Mouse (Mus musculus) forebrain, embryonic 10.5 days (tissue): ENCODE data around the gene Vps13d. TPM values are rescaled to one million over a fixed set of nuclear protein-coding genes. Genes with fewer than 3 reads are reported as not detected.

Experiments used
- DNase-seq: peaks from one replicate; pipeline ENCODE4 v3.0.0-alpha.2; 2017; ENCODE audit warnings: low spot score; ENCODE audit errors: extremely low spot score
- H3K27ac ChIP-seq: fragments of 300-500 bp; sonication (generic); 2 replicates; pipeline ENCODE4 v1.5.1; 2016; ENCODE audit warnings: mild to moderate bottlenecking
- H3K27me3 ChIP-seq: fragments of 300-500 bp; sonication (generic); 2 replicates; pipeline ENCODE4 v1.6.1; 2016; ENCODE audit warnings: mild to moderate bottlenecking; ENCODE audit not compliant: poor library complexity, severe bottlenecking
- H3K36me3 ChIP-seq: fragments of 300-500 bp; sonication (generic); replicated peaks from 2 replicates; pipeline ENCODE4 v1.6.1; 2016; ENCODE audit warnings: mild to moderate bottlenecking, moderate library complexity
- H3K4me1 ChIP-seq: fragments of 300-500 bp; sonication (generic); 2 replicates; pipeline ENCODE4 v1.6.1; 2016
- H3K4me3 ChIP-seq: fragments of 300-500 bp; sonication (generic); 2 replicates; pipeline ENCODE4 v1.5.1; 2016; ENCODE audit warnings: mild to moderate bottlenecking, moderate library complexity
- H3K9me3 ChIP-seq: fragments of 300-500 bp; sonication (generic); 2 replicates; pipeline ENCODE4 v1.6.1; 2016; ENCODE audit warnings: mild to moderate bottlenecking, moderate library complexity
- WGBS: fragments of 180-500 bp; shearing (Covaris S2); methylation state at CpG from one replicate; pipeline ENCODE4 v1.1.7; 2016; 5-methylcytosine and 5-hydroxymethylcytosine counted together
- polyA plus RNA-seq: library from polyadenylated mRNA; unstranded; fragments of >200 nt; fragmentation: Nextera tagmentation; extraction: Ambion mirVana; gene quantifications from 2 replicates; pipeline ENCODE4 v1.2.1, GENCODE M21; 2016

Gene Vps13d
- polyA plus RNA-seq, 1 experiment from 2014 or later: 5.8 TPM

- 90% methylated on average over 4 of the region's 4 CpGs for WGBS
- Histone ChIP-seq H3K36me3 (peaks cover 69% of the 10 kb centered on the region), H3K4me3 (no peak overlapping the region), H3K27ac (no peak overlapping the region), H3K27me3 (no peaks in the 10 kb centered on the region), H3K4me1 (no peaks in the 10 kb centered on the region), H3K9me3 (no peaks in the 10 kb centered on the region)
- no peak for DNase-seq
Observed at GRCm38 (mm10) chr4:145125463-145126220, 69.2 kb downstream of the Vps13d start.

GRCm38 (mm10) chr4:145124419-145124818 is 70.4 kb downstream of the Vps13d start:
- no peak overlapping the region for H3K27ac ChIP-seq
- no peaks in the 10 kb centered on the region for H3K27me3 ChIP-seq
- no peaks in the 10 kb centered on the region for H3K4me1 ChIP-seq
- peaks cover 70% of the 10 kb centered on the region for H3K36me3 ChIP-seq
- H3K4me3 ChIP-seq: no peak overlapping the region
- no peaks in the 10 kb centered on the region for H3K9me3 ChIP-seq
- DNase-seq: no peak
- WGBS: 86% methylated on average over 4 of the region's 4 CpGs

GRCm38 (mm10) chr4:145111641-145112040 is 83.2 kb downstream of the Vps13d start:
- Histone ChIP-seq H3K9me3 (no peaks in the 10 kb centered on the region), H3K27me3 (no peaks in the 10 kb centered on the region), H3K27ac (no peak overlapping the region), H3K4me3 (no peak overlapping the region), H3K36me3 (peaks cover 74% of the 10 kb centered on the region), H3K4me1 (0 out of 2 replicates have a peak, but pooled peaks cover 3% of the 10 kb centered on the region)
- WGBS: 61% methylated on average over 4 of the region's 4 CpGs
- no peak for DNase-seq

- Histone ChIP-seq H3K4me1 (0 out of 2 replicates have a peak, but pooled peaks cover 3% of the 10 kb centered on the region), H3K36me3 (peaks cover 74% of the 10 kb centered on the region), H3K4me3 (no peak overlapping the region), H3K9me3 (no peaks in the 10 kb centered on the region), H3K27me3 (no peaks in the 10 kb centered on the region), H3K27ac (no peak overlapping the region; the same call in 1 of the 2 replicates)
- DNase-seq: no peak
- 89% methylated on average over 6 of the region's 6 CpGs for WGBS
Observed at GRCm38 (mm10) chr4:145110736-145111135, 84.1 kb downstream of the Vps13d start.

GRCm38 (mm10) chr4:145106796-145107195 is 88.0 kb downstream of the Vps13d start:
- Histone ChIP-seq H3K36me3 (peaks cover 67% of the 10 kb centered on the region), H3K9me3 (no peaks in the 10 kb centered on the region), H3K4me3 (no peak overlapping the region), H3K4me1 (peaks cover 10% of the 10 kb centered on the region; the same call in 1 of the 2 replicates), H3K27me3 (no peaks in the 10 kb centered on the region), H3K27ac (no peak overlapping the region)
- no peak for DNase-seq
- WGBS: 95% methylated on average over 6 of the region's 6 CpGs

- 65% methylated on average over 6 of the region's 6 CpGs for WGBS
- H3K36me3 ChIP-seq: peaks cover 58% of the 10 kb centered on the region
- no peak for DNase-seq
- peaks cover 7% of the 10 kb centered on the region; the same call in 1 of the 2 replicates for H3K4me1 ChIP-seq
- H3K27ac ChIP-seq: no peak overlapping the region
- H3K27me3 ChIP-seq: no peaks in the 10 kb centered on the region
- no peak overlapping the region for H3K4me3 ChIP-seq
- no peaks in the 10 kb centered on the region for H3K9me3 ChIP-seq
Observed at GRCm38 (mm10) chr4:145105319-145105718, 89.5 kb downstream of the Vps13d start.

DNA sequence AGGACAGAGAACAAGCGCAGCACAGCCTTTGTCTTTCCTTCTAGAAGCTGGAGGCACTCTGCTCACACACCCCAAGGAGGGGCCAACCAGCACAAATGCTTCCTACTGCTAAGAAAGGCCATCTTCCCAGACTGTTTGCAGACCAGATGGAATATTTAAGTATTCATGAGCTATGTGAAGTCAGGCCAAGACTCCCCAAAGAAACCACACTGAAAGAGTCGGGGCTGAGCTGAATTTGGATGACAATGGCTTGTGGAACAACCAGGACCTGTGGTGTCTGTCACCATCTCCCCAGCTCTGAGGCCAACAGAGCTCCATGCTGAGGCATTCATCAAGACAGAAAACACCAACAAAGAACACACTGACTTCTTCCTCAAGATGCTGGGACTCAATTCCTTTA is 89.9 kb downstream of the Vps13d start:
- DNase-seq: no peak
- Histone ChIP-seq H3K9me3 (no peaks in the 10 kb centered on the region), H3K4me3 (no peak overlapping the region), H3K4me1 (peaks cover 7% of the 10 kb centered on the region; the same call in 1 of the 2 replicates), H3K27me3 (no peaks in the 10 kb centered on the region), H3K36me3 (peaks cover 55% of the 10 kb centered on the region), H3K27ac (no peak overlapping the region)
- WGBS: 36% methylated on average over 2 of the region's 2 CpGs

DNA sequence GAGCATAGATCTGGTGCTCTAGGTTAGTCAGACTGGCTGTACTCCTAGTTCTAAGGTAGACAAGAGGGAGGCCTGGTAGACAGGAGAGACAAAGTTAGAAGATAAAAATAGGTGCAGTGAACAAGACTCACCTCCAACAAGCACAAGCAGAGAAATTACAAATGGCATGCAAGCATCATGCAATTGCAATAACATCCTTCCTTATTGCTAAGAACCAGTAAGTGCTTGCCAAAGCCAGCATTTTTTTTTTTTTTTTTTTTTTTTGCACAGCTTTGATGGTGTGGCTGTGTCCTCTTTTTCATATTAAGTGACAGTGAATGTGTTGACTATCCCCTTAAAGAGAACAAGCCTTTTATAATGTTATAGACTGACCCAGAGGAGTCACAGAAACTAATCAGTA is 91.2 kb downstream of the Vps13d start:
- Histone ChIP-seq H3K4me1 (peaks cover 7% of the 10 kb centered on the region; the same call in 1 of the 2 replicates), H3K4me3 (no peak overlapping the region), H3K9me3 (no peaks in the 10 kb centered on the region), H3K27me3 (no peaks in the 10 kb centered on the region), H3K27ac (no peak overlapping the region), H3K36me3 (peaks cover 60% of the 10 kb centered on the region)
- no peak for DNase-seq

DNA sequence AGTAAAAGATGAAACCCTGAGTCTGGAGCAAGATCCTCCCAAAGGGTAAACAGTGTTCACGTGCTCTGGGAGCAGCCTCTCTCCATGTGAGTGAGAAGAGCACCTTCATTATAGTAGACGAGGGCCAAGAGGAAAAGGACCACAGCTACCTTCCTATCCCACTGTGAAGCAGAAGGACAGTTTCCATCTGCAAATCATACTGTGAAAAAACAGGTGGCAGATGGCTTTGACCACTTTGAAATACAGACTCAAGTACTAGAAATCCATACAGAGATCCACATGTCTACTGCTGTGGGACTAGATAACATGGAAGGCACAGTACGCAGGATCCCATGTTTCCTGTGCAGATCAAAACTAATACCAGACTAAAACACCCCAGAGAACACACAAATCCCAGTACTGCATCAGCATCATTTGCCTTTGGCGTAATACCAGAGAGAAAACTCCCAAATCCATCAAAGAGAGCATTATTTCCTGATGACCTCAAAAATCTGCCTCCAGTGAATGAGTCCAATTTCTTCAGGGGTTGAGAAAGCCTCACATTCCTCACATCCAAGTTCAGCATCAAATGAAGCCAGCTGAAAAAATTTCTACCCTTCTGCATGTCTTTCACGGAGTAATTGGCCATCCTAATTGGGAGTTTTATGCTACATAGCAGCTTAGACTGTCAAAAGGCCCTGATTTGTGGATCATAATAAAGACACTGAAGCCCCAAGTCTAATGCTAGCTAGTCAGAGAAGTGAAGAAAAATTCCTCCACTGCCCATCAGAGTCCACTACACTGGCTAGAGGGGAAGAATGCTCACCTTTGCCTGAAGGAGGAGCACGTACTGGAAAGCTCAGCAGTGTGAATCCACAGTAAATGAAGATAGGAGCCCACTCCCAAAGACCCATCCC is 92.7 kb downstream of the Vps13d start:
- Histone ChIP-seq H3K27me3 (no peaks in the 10 kb centered on the region), H3K36me3 (peaks cover 63% of the 10 kb centered on the region), H3K4me1 (peaks cover 7% of the 10 kb centered on the region; the same call in 1 of the 2 replicates), H3K9me3 (no peaks in the 10 kb centered on the region), H3K27ac (no peak overlapping the region), H3K4me3 (no peak overlapping the region)
- WGBS: 78% methylated on average over 6 of the region's 6 CpGs
- no peak for DNase-seq

DNA sequence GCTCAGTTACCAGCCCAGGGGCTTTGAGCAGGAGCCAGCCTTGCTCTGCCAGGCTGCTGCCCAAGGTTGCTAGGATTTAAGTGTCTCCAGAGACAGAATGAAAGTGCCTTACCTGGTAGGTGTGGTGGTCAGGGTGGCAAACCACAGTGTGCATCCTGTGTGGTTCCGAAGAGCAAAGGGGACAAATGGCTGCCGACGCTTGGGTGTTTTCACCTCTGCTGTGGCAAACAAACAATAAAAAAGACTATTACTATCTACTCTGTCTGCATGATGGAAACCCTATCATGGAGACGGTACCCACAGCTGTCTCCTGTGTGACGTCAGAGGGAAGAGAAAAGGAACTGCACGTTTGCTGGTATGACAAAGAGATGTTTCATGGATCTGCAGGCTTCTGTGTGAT is 95.0 kb downstream of the Vps13d start:
- Histone ChIP-seq H3K27ac (no peak overlapping the region), H3K9me3 (no peaks in the 10 kb centered on the region), H3K36me3 (peaks cover 58% of the 10 kb centered on the region), H3K4me1 (peaks cover 3% of the 10 kb centered on the region; the same call in 1 of the 2 replicates), H3K27me3 (no peaks in the 10 kb centered on the region), H3K4me3 (no peak overlapping the region)
- DNase-seq: no peak
- 96% methylated on average over 6 of the region's 6 CpGs for WGBS

GRCm38 (mm10) chr4:145099344-145099743 is 95.5 kb downstream of the Vps13d start:
- WGBS: 95% methylated on average over 1 of the region's 1 CpGs
- H3K4me3 ChIP-seq: no peak overlapping the region
- H3K36me3 ChIP-seq: peaks cover 59% of the 10 kb centered on the region

GRCm38 (mm10) chr4:145097974-145098373 is 96.8 kb downstream of the Vps13d start:
- H3K27ac ChIP-seq: no peak overlapping the region
- no peak overlapping the region for H3K4me3 ChIP-seq
- no peaks in the 10 kb centered on the region for H3K27me3 ChIP-seq
- no peak for DNase-seq
- no peaks in the 10 kb centered on the region for H3K4me1 ChIP-seq
- 93% methylated on average over 3 of the region's 3 CpGs for WGBS
- no peaks in the 10 kb centered on the region for H3K9me3 ChIP-seq
- H3K36me3 ChIP-seq: peaks cover 68% of the 10 kb centered on the region

More at GRCm38 (mm10) chr4:145099344-145099743, 95.5 kb downstream of the Vps13d start:
- DNase-seq: no peak
- no peak overlapping the region for H3K27ac ChIP-seq
- no peaks in the 10 kb centered on the region for H3K9me3 ChIP-seq
- H3K27me3 ChIP-seq: no peaks in the 10 kb centered on the region
- H3K4me1 ChIP-seq: no peaks in the 10 kb centered on the region
